Mouse (Mus musculus): ENCODE measurements around the gene Zfp972.
"Not testable (repeated sequence)": the region's sequence is repeated elsewhere in the genome, so short reads cannot be mapped to it uniquely, and the experiment has no call there.

DNA sequence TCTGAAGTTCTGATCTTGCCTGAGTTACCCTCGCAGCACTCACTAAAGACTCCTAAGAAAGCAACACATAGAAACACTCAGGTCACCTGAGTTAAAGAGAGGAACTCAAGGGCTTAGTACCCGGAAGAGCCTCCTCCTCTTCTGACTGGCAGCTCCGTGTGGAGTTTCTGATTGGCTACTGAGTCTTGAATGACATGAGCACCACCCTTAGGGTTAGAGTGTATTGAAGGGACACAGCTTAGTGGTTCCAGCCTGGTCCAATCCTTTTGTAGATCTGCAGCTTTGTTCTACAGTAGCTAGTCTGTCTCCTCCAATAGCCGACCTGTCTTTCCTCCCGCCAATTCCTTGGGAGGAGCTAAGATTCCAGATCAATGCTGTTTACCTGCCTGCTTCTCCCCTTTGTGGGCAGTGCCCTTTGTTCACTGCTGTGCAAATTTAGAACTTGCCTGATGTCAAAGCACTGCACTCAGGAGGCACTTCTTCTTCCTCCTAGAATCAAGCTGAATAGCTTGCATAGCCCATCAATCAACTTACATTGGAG lies at the start of gene Zfp972:
- not testable (repeated sequence) for TF ChIP-seq CTCF, EP300 (IDR thresholded peaks at IDR 0.05; ENCODE audit: low read depth)

All from liver, postnatal 0 days (tissue).